Mouse (Mus musculus): ENCODE results near the gene Taf8. TPM values are rescaled to one million over a fixed set of nuclear protein-coding genes. Genes with fewer than 3 reads are reported as not detected.
"Not testable (repeated sequence)": the region's sequence is repeated elsewhere in the genome, so short reads cannot be mapped to it uniquely, and the experiment has no call there.

Taf8 gene
- total RNA-seq, 2 experiments from 2014 or later: 20.5 to 26.2 TPM

- Histone ChIP-seq H3K4me3 (peak overlapping the region; percentile 45), H3K27ac (peak overlapping the region; percentile 93)
- DNase-seq (ENCODE audit: low spot score in 2 of 2): peak; percentile 95 to 98
- TF ChIP-seq CTCF (conservative IDR thresholded peaks at IDR 0.05): peak; percentile 99
Observed at GRCm38 (mm10) chr17:47511111-47512020, 9.3 kb upstream of the Taf8 start.

DNA sequence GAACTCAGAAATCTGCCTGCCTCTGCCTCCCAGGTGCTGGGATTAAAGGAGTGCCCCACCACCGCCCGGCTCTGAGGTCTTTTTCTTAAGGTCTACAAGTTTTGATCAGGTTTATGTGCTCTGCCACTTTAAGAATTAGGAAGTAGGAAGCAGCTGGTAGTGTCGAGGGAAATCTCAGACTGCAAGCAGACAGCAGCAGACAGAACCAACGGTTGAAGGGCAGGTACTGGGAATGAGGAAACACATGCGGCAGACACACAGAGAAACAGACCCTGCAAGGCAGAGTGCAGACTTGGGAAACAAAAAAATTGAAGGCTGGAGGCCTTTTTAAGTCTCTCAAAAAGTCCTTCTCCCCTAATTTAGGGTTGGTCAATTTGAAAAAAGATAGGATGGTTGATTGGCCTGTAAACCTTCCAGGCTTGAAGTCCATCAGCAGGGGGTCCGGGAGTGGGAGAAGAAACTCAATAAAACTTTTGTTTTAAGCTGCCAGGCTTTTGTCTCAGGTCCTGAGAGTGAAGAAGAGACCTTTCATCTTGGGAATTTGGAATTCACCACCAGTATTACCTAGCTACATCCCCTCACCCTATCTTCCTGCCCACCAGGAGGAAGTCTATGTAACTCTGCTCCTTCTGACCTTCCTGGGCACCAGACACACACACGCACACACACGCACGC lies 7.1 kb upstream of the Taf8 start:
- Histone ChIP-seq H3K27ac (peak overlapping the region; percentile 91), H3K4me3 (no peak overlapping the region)
- DNase-seq (ENCODE audit: low spot score in 2 of 2): no peak
- TF ChIP-seq CTCF (conservative IDR thresholded peaks at IDR 0.05): no peak

DNA sequence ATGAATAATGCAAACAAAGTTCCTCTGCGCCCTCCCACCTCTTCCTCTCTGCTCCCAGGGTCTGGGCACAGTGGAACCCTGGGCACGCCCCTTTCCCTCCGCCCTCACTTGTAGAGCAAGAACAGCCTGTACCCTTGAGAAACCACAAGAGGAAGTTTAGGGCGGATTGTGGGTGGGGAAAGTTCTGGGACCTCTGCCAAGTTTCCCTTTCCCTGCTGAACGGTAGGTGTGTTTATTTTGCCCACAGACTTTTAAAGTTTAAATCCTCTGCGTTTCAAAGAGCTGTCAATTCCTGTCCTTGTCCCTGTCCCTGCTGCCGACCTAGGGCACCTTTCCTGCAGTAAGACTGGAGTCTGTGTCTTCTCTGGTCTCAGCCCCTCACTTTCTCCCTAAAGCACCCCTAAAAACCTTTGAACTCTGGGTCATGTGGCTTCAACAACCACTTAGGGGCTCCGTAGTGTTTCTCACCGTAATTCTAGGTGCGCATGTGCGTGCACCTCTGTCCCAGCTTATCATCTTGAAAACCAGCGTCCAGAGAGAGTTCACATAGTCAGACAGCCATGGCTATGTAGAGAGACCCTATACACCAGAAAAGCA lies 6.0 kb upstream of the Taf8 start:
- Histone ChIP-seq H3K4me3 (peak overlapping the region; percentile 39), H3K27ac (peak overlapping the region; percentile 91)
- TF ChIP-seq CTCF (conservative IDR thresholded peaks at IDR 0.05): peak; percentile 22; the same call in 1 of the 2 replicates
- peak; percentile 84 to 88 for DNase-seq (ENCODE audit: low spot score in 2 of 2)

DNA sequence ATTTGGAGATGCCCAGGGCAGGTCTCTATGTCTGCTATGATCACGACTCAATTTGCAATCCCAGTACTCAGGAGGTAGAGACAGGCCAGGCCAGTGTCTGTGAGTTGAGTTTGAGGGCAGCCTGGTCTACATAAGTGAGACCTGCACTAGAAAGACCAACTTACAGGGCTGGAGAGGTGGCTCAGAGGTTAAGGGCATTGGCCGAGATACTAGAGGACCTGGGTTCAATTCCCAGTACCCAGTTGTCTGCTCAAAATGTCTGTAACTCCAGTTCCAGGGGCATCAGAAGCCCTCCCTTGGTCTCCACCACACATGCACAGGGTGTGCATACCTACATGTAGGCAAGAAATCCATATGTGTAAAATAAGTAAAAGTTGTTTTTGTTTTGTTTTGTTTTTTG lies 5.4 kb upstream of the Taf8 start:
- no peak for TF ChIP-seq CTCF (conservative IDR thresholded peaks at IDR 0.05)
- DNase-seq (ENCODE audit: low spot score in 2 of 2): no peak
- Histone ChIP-seq H3K27ac (peak overlapping the region; percentile 91), H3K4me3 (peak overlapping the region; percentile 39; the same call in 1 of the 2 replicates)

GRCm38 (mm10) chr17:47506697-47507096 lies 4.6 kb upstream of the Taf8 start:
- no peak overlapping the region for H3K4me3 ChIP-seq
- peak overlapping the region; percentile 86; the same call in 1 of the 2 replicates for H3K27ac ChIP-seq
- DNase-seq (ENCODE audit: low spot score in 2 of 2): no peak
- TF ChIP-seq CTCF (conservative IDR thresholded peaks at IDR 0.05): no peak

DNA sequence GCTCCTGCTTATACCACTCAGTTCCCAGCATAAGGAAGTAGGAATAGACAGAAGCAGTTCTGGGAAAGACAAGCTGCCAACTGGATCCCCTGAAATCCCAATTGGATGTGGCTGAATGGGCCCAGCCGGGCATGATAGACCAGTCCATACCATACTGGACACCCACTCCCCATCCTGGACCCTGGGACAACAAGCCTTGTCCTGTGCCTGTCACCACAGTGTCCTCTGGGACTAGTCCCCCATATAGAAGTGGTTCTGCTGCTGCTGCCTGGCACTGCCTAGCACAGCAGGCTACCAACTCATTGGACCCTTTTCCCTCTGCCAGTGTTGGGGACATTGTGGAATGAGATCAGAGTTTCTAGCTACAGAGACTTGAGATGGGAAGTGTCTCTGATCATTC lies 4.0 kb upstream of the Taf8 start:
- TF ChIP-seq CTCF (conservative IDR thresholded peaks at IDR 0.05): no peak
- Histone ChIP-seq H3K4me3 (peak overlapping the region; percentile 6; the same call in 1 of the 2 replicates), H3K27ac (peak overlapping the region; percentile 86)
- DNase-seq (ENCODE audit: low spot score in 2 of 2): no peak

- H3K27ac ChIP-seq: peak overlapping the region; percentile 86
- no peak for TF ChIP-seq CTCF (conservative IDR thresholded peaks at IDR 0.05)
- peak overlapping the region; percentile 51 for H3K4me3 ChIP-seq
- no peak for DNase-seq (ENCODE audit: low spot score in 2 of 2)
Observed at GRCm38 (mm10) chr17:47505566-47505965, 3.5 kb upstream of the Taf8 start.

- Histone ChIP-seq H3K4me3 (peak within 1 kb of the TSS; percentile 51), H3K27ac (peak within 1 kb of the TSS; percentile 86)
- DNase-seq (ENCODE audit: low spot score in 2 of 2): peak; percentile 36 to 52
- TF ChIP-seq CTCF (conservative IDR thresholded peaks at IDR 0.05): no peak
Observed at GRCm38 (mm10) chr17:47504941-47505346, 2.9 kb upstream of the Taf8 start, which contains the start of gene Ccnd3. Gene Ccnd3 (plus strand): TSS chr17:47505051.

DNA sequence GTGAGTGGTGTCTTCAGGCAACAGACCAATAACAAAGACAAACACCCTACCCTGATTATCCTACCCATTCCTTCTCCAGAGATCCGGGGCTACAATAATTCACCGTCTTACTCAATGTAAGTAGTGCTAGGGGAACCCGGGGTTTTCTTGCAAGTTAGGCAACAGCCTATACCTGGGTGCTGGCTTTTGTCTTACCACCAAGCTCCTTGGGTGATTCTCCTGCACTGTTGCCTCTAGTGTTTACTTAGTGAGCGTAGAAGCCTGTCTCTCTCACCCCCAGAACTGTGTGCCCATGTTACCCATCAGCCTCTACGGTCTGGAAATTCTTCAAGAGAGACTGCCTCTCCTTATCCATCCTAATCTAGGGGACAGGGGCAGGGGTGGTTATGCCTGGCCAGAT lies 2.1 kb upstream of the Taf8 start:
- TF ChIP-seq CTCF (conservative IDR thresholded peaks at IDR 0.05): no peak
- Histone ChIP-seq H3K27ac (peak overlapping the region; percentile 86), H3K4me3 (no peak overlapping the region)
- no peak for DNase-seq (ENCODE audit: low spot score in 2 of 2)

- Histone ChIP-seq H3K4me3 (no peak overlapping the region), H3K27ac (no peak overlapping the region)
- DNase-seq (ENCODE audit: low spot score in 2 of 2): no peak
- no peak for TF ChIP-seq CTCF (conservative IDR thresholded peaks at IDR 0.05)
Observed at GRCm38 (mm10) chr17:47503689-47504088, 1.6 kb upstream of the Taf8 start.

DNA sequence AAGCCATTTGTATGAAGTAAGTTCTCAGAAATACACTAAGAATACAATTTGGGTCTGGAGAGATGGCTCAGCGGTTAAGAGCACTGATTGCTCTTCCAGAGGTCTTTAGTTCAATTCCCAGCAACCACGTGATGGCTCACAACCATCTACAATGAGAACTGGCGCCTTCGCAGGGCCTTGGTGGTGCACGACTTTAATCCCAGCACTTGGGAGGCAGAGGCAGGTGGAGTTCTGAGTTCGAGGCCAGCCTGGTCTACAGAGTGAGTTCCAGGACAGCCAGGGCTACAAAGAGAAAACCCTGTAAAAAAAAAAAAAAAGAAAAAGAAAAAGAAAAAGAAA lies 584 bp upstream of the Taf8 start:
- DNase-seq (ENCODE audit: low spot score in 2 of 2): not testable (repeated sequence)
- peak overlapping the region; percentile 98 for H3K27ac ChIP-seq
- peak overlapping the region; percentile 73; the same call in 1 of the 2 replicates for H3K4me3 ChIP-seq

DNA sequence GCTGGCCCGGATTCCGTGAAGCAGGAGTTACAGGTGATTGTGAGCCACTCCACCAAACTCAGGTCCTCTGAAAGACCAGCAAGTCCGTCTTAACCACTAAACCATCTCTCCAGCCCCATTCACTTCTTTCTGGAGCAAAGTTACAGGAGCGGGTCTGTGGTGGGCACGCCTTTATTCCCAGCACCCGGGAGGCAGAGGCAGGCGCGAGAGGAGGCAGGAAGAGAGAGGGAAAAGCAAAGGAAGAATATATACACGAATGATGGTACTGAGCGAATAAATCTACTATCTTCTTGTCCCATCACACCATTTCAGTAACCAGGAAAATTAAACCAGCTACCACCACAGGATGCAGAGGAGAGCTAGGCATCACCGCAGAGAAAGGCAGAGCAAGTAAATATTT lies 561 bp downstream of the Taf8 start:
- TF ChIP-seq CTCF (conservative IDR thresholded peaks at IDR 0.05): no peak
- Histone ChIP-seq H3K27ac (peak overlapping the region; percentile 98), H3K4me3 (peak overlapping the region; percentile 73)
- DNase-seq (ENCODE audit: low spot score in 2 of 2): no peak

- DNase-seq (ENCODE audit: low spot score in 2 of 2): no peak
Observed at GRCm38 (mm10) chr17:47494132-47494531, 8.0 kb downstream of the Taf8 start.

More at GRCm38 (mm10) chr17:47494132-47494531, 8.0 kb downstream of the Taf8 start:
- no peak overlapping the region for H3K4me3 ChIP-seq
- no peak for TF ChIP-seq CTCF (conservative IDR thresholded peaks at IDR 0.05)
- no peak overlapping the region for H3K27ac ChIP-seq
